In genomic region chr19:6922901-6923735, GRCm38 (mm10) we compare ENCODE assay signal across 9 mouse cellular contexts. TPM values are rescaled to one million over a fixed set of nuclear protein-coding genes. Genes with fewer than 3 reads are reported as not detected.
A peak's percentile ranks its signal among the peaks of the same experiment; 100 is the strongest.
DNase-seq lines count a peak whose midpoint lies in the region; ATAC-seq and TF ChIP-seq lines count a peak whose summit lies in the region.
"Had no signal": no experiment of that assay in that cellular context is flagged by ENCODE, and none has a peak within 500 bp of the region (broad histone marks: within the 10 kb centered on the region; RNA-seq: fewer than 3 reads in every experiment).

No protein-coding gene starts in this region.

- H3K27me3 ChIP-seq in forebrain, embryonic 12.5 days, result peaks cover 58% of the 10 kb centered on the region
- H3K27me3 ChIP-seq in forebrain, embryonic 11.5 days (ENCODE audit: control insufficient read depth, insufficient read depth, low read length), result peaks cover 55% of the 10 kb centered on the region
- H3K27me3 ChIP-seq in liver, embryonic 11.5 days (replicated peaks; ENCODE audit: control insufficient read depth, insufficient read depth, low read length), result peaks cover 49% of the 10 kb centered on the region
- H3K27me3 ChIP-seq in hindbrain, embryonic 13.5 days, result peaks cover 57% of the 10 kb centered on the region
- H3K27me3 ChIP-seq in midbrain, postnatal 0 days (ENCODE audit: insufficient read depth, low read length), result peaks cover 48% of the 10 kb centered on the region
- H3K27me3 ChIP-seq in thymus, adult 2 months (ENCODE audit: control insufficient read depth, insufficient read depth, low read length), result peaks cover 20% of the 10 kb centered on the region; the same call in 1 of the 2 replicates

- 0 out of 2 replicates have a peak, but pooled peaks cover 3% of the 10 kb centered on the region for H3K9me3 ChIP-seq in forebrain, embryonic 12.5 days
- no peaks in the 10 kb centered on the region for H3K9me3 ChIP-seq in forebrain, embryonic 11.5 days (ENCODE audit: control insufficient read depth, low read length)
- H3K9me3 ChIP-seq in liver, embryonic 11.5 days (ENCODE audit: control insufficient read depth, low read length), result no peaks in the 10 kb centered on the region
- H3K9me3 ChIP-seq in hindbrain, embryonic 13.5 days, result no peaks in the 10 kb centered on the region
- no peaks in the 10 kb centered on the region for H3K9me3 ChIP-seq in midbrain, postnatal 0 days (ENCODE audit: low read length)

- H3K27ac ChIP-seq in forebrain, embryonic 12.5 days, result no peak overlapping the region
- no peak overlapping the region for H3K27ac ChIP-seq in forebrain, embryonic 11.5 days (ENCODE audit: low read depth, low read length)
- H3K27ac ChIP-seq in liver, embryonic 11.5 days (ENCODE audit: low read depth, low read length), result no peak overlapping the region
- H3K27ac ChIP-seq in hindbrain, embryonic 13.5 days, result no peak overlapping the region
- H3K27ac ChIP-seq in midbrain, postnatal 0 days (ENCODE audit: low read depth, low read length), result no peak overlapping the region
- no peak overlapping the region for H3K27ac ChIP-seq in thymus, adult 2 months (ENCODE audit: control insufficient read depth, insufficient read depth, low read length)

- ATAC-seq in forebrain, embryonic 12.5 days (ENCODE audit: low FRiP score), result no peak
- no peak for ATAC-seq in forebrain, embryonic 11.5 days (replicated peaks; ENCODE audit: low FRiP score)
- ATAC-seq in liver, embryonic 11.5 days (replicated peaks; ENCODE audit: low FRiP score), result no peak
- ATAC-seq in hindbrain, embryonic 13.5 days (ENCODE audit: low FRiP score), result no peak
- ATAC-seq in midbrain, postnatal 0 days (ENCODE audit: low FRiP score), result no peak

- H3K4me3 ChIP-seq in forebrain, embryonic 12.5 days (replicated peaks), result no peak overlapping the region
- H3K4me3 ChIP-seq in forebrain, embryonic 11.5 days (ENCODE audit: low read depth, low read length), result no peak overlapping the region
- peak overlapping the region; percentile 68; the same call in 1 of the 2 replicates for H3K4me3 ChIP-seq in liver, embryonic 11.5 days (ENCODE audit: low read depth, low read length)
- no peak overlapping the region for H3K4me3 ChIP-seq in hindbrain, embryonic 13.5 days
- H3K4me3 ChIP-seq in midbrain, postnatal 0 days (ENCODE audit: low read depth, low read length), result no peak overlapping the region
- no peak overlapping the region for H3K4me3 ChIP-seq in thymus, adult 2 months (ENCODE audit: control insufficient read depth, insufficient read depth, low read length)

- H3K4me2 ChIP-seq in forebrain, embryonic 12.5 days, result peak overlapping the region; percentile 91; the same call in 1 of the 2 replicates
- no peak overlapping the region for H3K4me2 ChIP-seq in forebrain, embryonic 11.5 days (ENCODE audit: low read depth, low read length, severe bottlenecking)
- H3K4me2 ChIP-seq in liver, embryonic 11.5 days, result peak overlapping the region; percentile 97
- H3K4me2 ChIP-seq in hindbrain, embryonic 13.5 days, result peak overlapping the region; percentile 96; the same call in 1 of the 2 replicates
- H3K4me2 ChIP-seq in midbrain, postnatal 0 days (ENCODE audit: low read depth, low read length, poor library complexity, severe bottlenecking), result peak overlapping the region; percentile 84

- no peak for DNase-seq in forebrain, embryonic 11.5 days (ENCODE audit: low spot score)
- no peak for DNase-seq in liver, embryonic 11.5 days (ENCODE audit: low spot score)
- DNase-seq in liver, result no peak
- DNase-seq in midbrain, postnatal 0 days (ENCODE audit: low spot score), result no peak
- no peak for DNase-seq in embryo, embryonic 9.5 days (ENCODE audit: extremely low spot score)
- DNase-seq in thymus, adult 2 months, result no peak

- no peak overlapping the region for H3K9ac ChIP-seq in forebrain, embryonic 12.5 days
- H3K9ac ChIP-seq in forebrain, embryonic 11.5 days (ENCODE audit: low read length), result no peak overlapping the region
- peak overlapping the region; percentile 34; the same call in 1 of the 2 replicates for H3K9ac ChIP-seq in liver, embryonic 11.5 days (ENCODE audit: low read depth, low read length)
- 0 out of 2 replicates have a peak overlapping the region, but pooled peaks have one; percentile 65 for H3K9ac ChIP-seq in hindbrain, embryonic 13.5 days
- H3K9ac ChIP-seq in midbrain, postnatal 0 days (replicated peaks; ENCODE audit: low read length, poor library complexity, severe bottlenecking), result no peak overlapping the region

- WGBS in forebrain, embryonic 12.5 days, result 60% methylated on average over 6 of the region's 6 CpGs
- whole genome bisulfite sequencing in forebrain, embryonic 11.5 days, result 59% methylated on average over 6 of the region's 6 CpGs
- WGBS in liver, embryonic 11.5 days, result 55% methylated on average over 6 of the region's 6 CpGs
- 63% methylated on average over 6 of the region's 6 CpGs for WGBS in hindbrain, embryonic 13.5 days
- WGBS in midbrain, postnatal 0 days, result 63% methylated on average over 6 of the region's 6 CpGs
- 84% methylated on average over 6 of the region's 6 CpGs for WGBS in thymus, adult 2 months

- TF ChIP-seq POLR2A in thymus, adult 2 months (IDR thresholded peaks at IDR 0.05; ENCODE audit: control insufficient read depth, extremely low read depth, insufficient read depth, low read length, poor library complexity), result no peak

- peaks cover 40% of the 10 kb centered on the region for H3K4me1 ChIP-seq in forebrain, embryonic 12.5 days
- peaks cover 21% of the 10 kb centered on the region; the same call in 1 of the 2 replicates for H3K4me1 ChIP-seq in forebrain, embryonic 11.5 days (replicated peaks; ENCODE audit: control insufficient read depth, insufficient read depth, low read length)
- peaks cover 38% of the 10 kb centered on the region for H3K4me1 ChIP-seq in liver, embryonic 11.5 days (replicated peaks; ENCODE audit: control insufficient read depth, insufficient read depth, low read length)
- H3K4me1 ChIP-seq in hindbrain, embryonic 13.5 days (replicated peaks), result peaks cover 61% of the 10 kb centered on the region
- H3K4me1 ChIP-seq in midbrain, postnatal 0 days (ENCODE audit: insufficient read depth, low read length), result peaks cover 16% of the 10 kb centered on the region
- H3K4me1 ChIP-seq in thymus, adult 2 months (replicated peaks; ENCODE audit: control insufficient read depth, insufficient read depth, low read length), result peaks cover 30% of the 10 kb centered on the region

- no peak for TF ChIP-seq CTCF in midbrain, postnatal 0 days (IDR thresholded peaks at IDR 0.05)
- no peak for TF ChIP-seq CTCF in thymus, adult 2 months (IDR thresholded peaks at IDR 0.05; ENCODE audit: borderline replicate concordance, control insufficient read depth, extremely low read depth, insufficient read depth, low read length, poor library complexity)

- H3K36me3 ChIP-seq in forebrain, embryonic 12.5 days (replicated peaks), result 0 out of 2 replicates have a peak, but pooled peaks cover 6% of the 10 kb centered on the region
- no peaks in the 10 kb centered on the region for H3K36me3 ChIP-seq in forebrain, embryonic 11.5 days (ENCODE audit: control insufficient read depth, insufficient read depth, low read length)
- peaks cover 5% of the 10 kb centered on the region; the same call in 1 of the 2 replicates for H3K36me3 ChIP-seq in liver, embryonic 11.5 days (ENCODE audit: control insufficient read depth, insufficient read depth, low read length)
- peaks cover 4% of the 10 kb centered on the region; the same call in 1 of the 2 replicates for H3K36me3 ChIP-seq in hindbrain, embryonic 13.5 days
- no peaks in the 10 kb centered on the region for H3K36me3 ChIP-seq in midbrain, postnatal 0 days (ENCODE audit: insufficient read depth, low read length)
- H3K36me3 ChIP-seq in thymus, adult 2 months (ENCODE audit: control insufficient read depth, insufficient read depth, low read length), result no peaks in the 10 kb centered on the region

RNA-seq across cellular contexts. Expression of gene Esrra, which starts 1.5 kb away (rescaled TPM):
- polyA plus RNA-seq in forebrain, embryonic 12.5 days (2016; fragmentation: Nextera tagmentation; extraction: Ambion mirVana), result 11.4 and 13.0 TPM in 2 replicates
- polyA plus RNA-seq in forebrain, embryonic 11.5 days (2014; fragmentation: Nextera tagmentation; extraction: Ambion mirVana), result 5.4 TPM in 2 replicates
- 4.1 and 5.9 TPM in 2 replicates for polyA plus RNA-seq in liver, embryonic 11.5 days (2014; fragmentation: Nextera tagmentation; extraction: Ambion mirVana)
- 15.8 and 16.6 TPM in 2 replicates for polyA plus RNA-seq in hindbrain, embryonic 13.5 days (2015; fragmentation: Nextera tagmentation; extraction: Ambion mirVana)
- total RNA-seq in midbrain, postnatal 0 days (2014; rRNA removed), result 31.6 and 40.7 TPM in 2 replicates
- 7.2 and 7.3 TPM in 2 replicates for polyA plus RNA-seq in midbrain, postnatal 0 days (2015; fragmentation: Nextera tagmentation; extraction: Ambion mirVana)
- 67.9 and 77.4 TPM in 2 replicates for polyA plus RNA-seq in thymus, adult 2 months (2012; rRNA removed)

RNA-seq across cellular contexts. Expression of gene Catsperz, which starts 2.1 kb away (rescaled TPM):
- 0.27 TPM in 1 of 2 replicates, not detected in the other for polyA plus RNA-seq in forebrain, embryonic 12.5 days (2016; fragmentation: Nextera tagmentation; extraction: Ambion mirVana)
- polyA plus RNA-seq in forebrain, embryonic 11.5 days (2014; fragmentation: Nextera tagmentation; extraction: Ambion mirVana), result not detected in 2 replicates
- polyA plus RNA-seq in liver, embryonic 11.5 days (2014; fragmentation: Nextera tagmentation; extraction: Ambion mirVana), result 0.49 and 0.91 TPM in 2 replicates
- 0.86 and 1.00 TPM in 2 replicates for polyA plus RNA-seq in hindbrain, embryonic 13.5 days (2015; fragmentation: Nextera tagmentation; extraction: Ambion mirVana)
- total RNA-seq in midbrain, postnatal 0 days (2014; rRNA removed), result 0.52 and 1.1 TPM in 2 replicates
- 2.1 and 3.0 TPM in 2 replicates for polyA plus RNA-seq in midbrain, postnatal 0 days (2015; fragmentation: Nextera tagmentation; extraction: Ambion mirVana)
- 3.7 and 5.2 TPM in 2 replicates for polyA plus RNA-seq in thymus, adult 2 months (2012; rRNA removed)
- polyA plus RNA-seq: CD4-positive, CD25-positive, alpha-beta regulatory T cell, adult 4 months had no signal

RNA-seq across cellular contexts. Expression of gene Kcnk4, which starts 11.2 kb away (rescaled TPM):
- polyA plus RNA-seq in forebrain, embryonic 12.5 days (2016; fragmentation: Nextera tagmentation; extraction: Ambion mirVana), result 0.21 TPM in 1 of 2 replicates, not detected in the other
- not detected in 2 replicates for polyA plus RNA-seq in forebrain, embryonic 11.5 days (2014; fragmentation: Nextera tagmentation; extraction: Ambion mirVana)
- polyA plus RNA-seq in liver, embryonic 11.5 days (2014; fragmentation: Nextera tagmentation; extraction: Ambion mirVana), result 0.18 and 0.38 TPM in 2 replicates
- 1.7 and 2.2 TPM in 2 replicates for polyA plus RNA-seq in hindbrain, embryonic 13.5 days (2015; fragmentation: Nextera tagmentation; extraction: Ambion mirVana)
- 7.9 and 13.6 TPM in 2 replicates for total RNA-seq in midbrain, postnatal 0 days (2014; rRNA removed)
- polyA plus RNA-seq in midbrain, postnatal 0 days (2015; fragmentation: Nextera tagmentation; extraction: Ambion mirVana), result 17.8 and 18.0 TPM in 2 replicates
- 1.5 and 1.8 TPM in 2 replicates for polyA plus RNA-seq in thymus, adult 2 months (2012; rRNA removed)
- polyA plus RNA-seq: CD4-positive, CD25-positive, alpha-beta regulatory T cell, adult 4 months had no signal

RNA-seq across cellular contexts. Expression of gene Prdx5, which starts 13.2 kb away (rescaled TPM):
- polyA plus RNA-seq in forebrain, embryonic 12.5 days (2016; fragmentation: Nextera tagmentation; extraction: Ambion mirVana), result 148 and 160 TPM in 2 replicates
- polyA plus RNA-seq in forebrain, embryonic 11.5 days (2014; fragmentation: Nextera tagmentation; extraction: Ambion mirVana), result 105 and 106 TPM in 2 replicates
- 106 and 117 TPM in 2 replicates for polyA plus RNA-seq in liver, embryonic 11.5 days (2014; fragmentation: Nextera tagmentation; extraction: Ambion mirVana)
- 274 and 284 TPM in 2 replicates for polyA plus RNA-seq in hindbrain, embryonic 13.5 days (2015; fragmentation: Nextera tagmentation; extraction: Ambion mirVana)
- 211 and 223 TPM in 2 replicates for total RNA-seq in midbrain, postnatal 0 days (2014; rRNA removed)
- polyA plus RNA-seq in midbrain, postnatal 0 days (2015; fragmentation: Nextera tagmentation; extraction: Ambion mirVana), result 491 and 528 TPM in 2 replicates
- polyA plus RNA-seq in thymus, adult 2 months (2012; rRNA removed), result 99.4 and 133 TPM in 2 replicates

RNA-seq across cellular contexts. Expression of gene Trmt112, which starts 13.6 kb away (rescaled TPM):
- polyA plus RNA-seq in forebrain, embryonic 12.5 days (2016; fragmentation: Nextera tagmentation; extraction: Ambion mirVana), result 137 and 138 TPM in 2 replicates
- 144 and 152 TPM in 2 replicates for polyA plus RNA-seq in forebrain, embryonic 11.5 days (2014; fragmentation: Nextera tagmentation; extraction: Ambion mirVana)
- polyA plus RNA-seq in liver, embryonic 11.5 days (2014; fragmentation: Nextera tagmentation; extraction: Ambion mirVana), result 167 and 169 TPM in 2 replicates
- 115 and 121 TPM in 2 replicates for polyA plus RNA-seq in hindbrain, embryonic 13.5 days (2015; fragmentation: Nextera tagmentation; extraction: Ambion mirVana)
- total RNA-seq in midbrain, postnatal 0 days (2014; rRNA removed), result 80.6 and 85.4 TPM in 2 replicates
- polyA plus RNA-seq in midbrain, postnatal 0 days (2015; fragmentation: Nextera tagmentation; extraction: Ambion mirVana), result 110 and 118 TPM in 2 replicates
- 183 and 203 TPM in 2 replicates for polyA plus RNA-seq in thymus, adult 2 months (2012; rRNA removed)

Comparison
In these comparisons a context has a peak if more than half of its experiments do, and no peak if none do; other contexts are left out.
1. H3K9ac ChIP-seq: peak in liver, embryonic 11.5 days (single experiment) and hindbrain, embryonic 13.5 days (single experiment); none in forebrain, embryonic 12.5 days (single experiment), forebrain, embryonic 11.5 days (single experiment) and midbrain, postnatal 0 days (single experiment).